Mouse (Mus musculus): ENCODE data around the gene Zdhhc4.

DNA sequence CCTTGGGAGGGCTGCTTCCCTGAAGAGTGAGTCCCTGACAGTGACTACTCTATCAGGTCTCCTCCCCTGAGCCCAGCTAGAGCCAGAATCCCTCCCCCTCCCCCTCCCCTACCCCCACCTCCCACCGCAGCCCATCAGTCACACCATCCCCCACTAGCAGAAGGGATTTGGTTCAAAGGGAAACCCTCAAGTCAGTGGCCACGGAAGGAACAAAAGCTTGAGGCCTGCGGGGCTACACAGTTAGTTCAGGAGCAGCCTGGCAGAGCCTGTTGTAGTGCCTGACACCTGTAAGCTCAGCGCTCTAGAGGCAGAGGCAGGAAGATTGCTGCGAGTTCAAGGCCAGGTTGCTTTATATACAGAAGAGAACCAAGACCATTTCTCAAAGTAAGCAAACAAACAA is 27.0 kb upstream of the Zdhhc4 start:
- no peak for TF ChIP-seq POLR2A (IDR thresholded peaks at IDR 0.05; ENCODE audit: low read depth, low read length)
- no peak for TF ChIP-seq CTCF (conservative IDR thresholded peaks at IDR 0.05; ENCODE audit: insufficient read depth, insufficient read length, low read depth, low read length)
